Mouse (Mus musculus) limb, embryonic 12.5 days (tissue): ENCODE results near the gene Ofd1. TPM values are rescaled to one million over a fixed set of nuclear protein-coding genes. Genes with fewer than 3 reads are reported as not detected.

Source experiments
- ATAC-seq: fragments of 200-750 bp; cut with Nextera tagmentation; 2 replicates; pipeline ENCODE4 v1.8.0; 2017; ENCODE audit warnings: low read depth, moderate TSS enrichment; ENCODE audit not compliant: insufficient number of reproducible peaks, insufficient read depth, low FRiP score, low TSS enrichment
- H3K27ac ChIP-seq: fragments of 300-500 bp; sonication (generic); 2 replicates; pipeline ENCODE4 v1.5.1; 2016; ENCODE audit warnings: mild to moderate bottlenecking, moderate library complexity
- H3K27me3 ChIP-seq: fragments of 300-500 bp; sonication (generic); 2 replicates; pipeline ENCODE4 v1.6.1; 2016; ENCODE audit warnings: mild to moderate bottlenecking, moderate library complexity
- H3K36me3 ChIP-seq: fragments of 300-500 bp; sonication (generic); 2 replicates; pipeline ENCODE4 v1.6.1; 2016; ENCODE audit warnings: mild to moderate bottlenecking, moderate library complexity
- H3K4me1 ChIP-seq: fragments of 300-500 bp; sonication (generic); replicated peaks from 2 replicates; pipeline ENCODE4 v1.6.1; 2016
- H3K4me2 ChIP-seq: fragments of 300-500 bp; sonication (generic); 2 replicates; pipeline ENCODE4 v1.6.1; 2016; ENCODE audit warnings: mild to moderate bottlenecking, moderate library complexity
- H3K4me3 ChIP-seq: fragments of 300-500 bp; sonication (generic); replicated peaks from 2 replicates; pipeline ENCODE4 v1.5.1; 2016; ENCODE audit warnings: mild to moderate bottlenecking
- H3K9ac ChIP-seq: fragments of 300-500 bp; sonication (generic); replicated peaks from 2 replicates; pipeline ENCODE4 v1.6.1; 2016; ENCODE audit warnings: mild to moderate bottlenecking, moderate library complexity
- H3K9me3 ChIP-seq: fragments of 300-500 bp; sonication (generic); 2 replicates; pipeline ENCODE4 v1.6.1; 2016; ENCODE audit warnings: mild to moderate bottlenecking, moderate library complexity
- WGBS: fragments of 180-500 bp; shearing (Covaris S2); methylation state at CpG from one replicate; pipeline ENCODE4 v1.1.7; 2016; 5-methylcytosine and 5-hydroxymethylcytosine counted together
- polyA plus RNA-seq: library from polyadenylated mRNA; unstranded; fragments of >200 nt; fragmentation: Nextera tagmentation; extraction: Ambion mirVana; gene quantifications from 2 replicates; pipeline ENCODE4 v1.2.1, GENCODE M21; 2016

Ofd1 gene
- polyA plus RNA-seq, 1 experiment from 2014 or later = 9.4 TPM

DNA sequence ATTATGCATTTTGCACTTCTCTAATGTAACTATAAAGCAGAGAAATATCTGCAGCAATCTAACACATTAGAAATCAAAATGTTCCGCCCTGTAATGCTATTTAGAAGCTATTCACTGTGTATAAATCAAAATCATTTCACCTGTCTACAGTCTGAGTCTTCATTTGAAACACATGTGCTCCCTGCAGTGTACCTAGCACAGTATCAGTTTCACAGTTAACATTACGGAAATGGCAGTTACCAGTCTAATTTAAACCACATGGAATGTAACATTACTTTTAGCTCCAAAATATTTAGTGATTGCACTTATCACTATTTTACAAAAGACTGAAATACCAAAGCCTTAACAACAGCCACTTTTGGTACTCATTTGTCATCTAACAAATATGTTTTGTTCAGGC is 5.7 kb downstream of the Ofd1 start:
- 30% methylated on average over 2 of the region's 2 CpGs for WGBS
- Histone ChIP-seq H3K9me3 (no peaks in the 10 kb centered on the region), H3K36me3 (no peaks in the 10 kb centered on the region), H3K27ac (no peak overlapping the region), H3K4me1 (no peaks in the 10 kb centered on the region), H3K4me2 (no peak overlapping the region), H3K9ac (no peak overlapping the region), H3K4me3 (no peak overlapping the region), H3K27me3 (peaks cover 19% of the 10 kb centered on the region)
- ATAC-seq = 0 out of 2 replicates have a peak, but pooled peaks have one; percentile 63

DNA sequence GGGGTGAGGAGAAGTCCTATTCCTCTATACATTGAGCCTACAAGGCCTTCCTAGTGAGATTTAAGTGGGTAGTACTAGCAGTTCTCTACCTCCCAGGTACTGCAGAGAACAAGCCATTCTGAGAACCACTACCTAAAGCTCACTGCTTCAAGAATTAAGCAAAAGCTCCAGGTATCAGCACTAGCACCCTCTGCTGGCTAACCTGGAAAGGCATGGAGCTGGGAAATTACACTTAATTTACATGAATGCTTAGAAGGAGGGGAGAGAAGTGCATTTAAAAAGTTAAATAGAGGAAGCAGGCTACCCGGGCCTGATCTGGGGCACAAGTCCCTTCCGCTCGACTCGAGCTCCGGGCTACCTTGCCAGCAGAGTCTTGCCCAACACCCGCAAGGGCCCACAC is 24.3 kb downstream of the Ofd1 start:
- no peaks in the 10 kb centered on the region for H3K9me3 ChIP-seq
- H3K27ac ChIP-seq = no peak overlapping the region
- H3K36me3 ChIP-seq = peaks cover 5% of the 10 kb centered on the region; the same call in 1 of the 2 replicates
- H3K4me3 ChIP-seq = no peak overlapping the region
- 86% methylated on average over 5 of the region's 6 CpGs for WGBS
- no peak for ATAC-seq
- H3K27me3 ChIP-seq = no peaks in the 10 kb centered on the region
- H3K9ac ChIP-seq = no peak overlapping the region
- H3K4me1 ChIP-seq = no peaks in the 10 kb centered on the region
- no peak overlapping the region for H3K4me2 ChIP-seq

DNA sequence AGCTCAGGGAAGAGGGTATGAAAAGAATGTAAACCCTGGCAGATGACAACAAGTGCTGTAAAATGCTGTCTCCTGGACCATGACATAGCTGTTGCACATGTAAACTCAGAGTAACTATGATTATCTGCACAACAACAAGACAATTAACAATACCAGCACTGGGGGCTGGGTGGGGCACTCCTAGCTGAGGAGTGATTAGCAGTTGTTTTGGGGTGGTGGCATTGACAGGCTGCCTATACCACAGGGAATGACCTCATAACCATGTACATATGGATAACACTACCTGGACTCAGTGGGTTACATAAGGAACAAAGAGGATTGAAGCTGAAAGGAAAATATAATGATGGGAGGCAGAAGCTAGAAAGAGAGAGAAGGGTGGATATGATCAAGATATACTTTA is 32.6 kb downstream of the Ofd1 start:
- Histone ChIP-seq H3K9me3 (no peaks in the 10 kb centered on the region), H3K4me3 (no peak overlapping the region), H3K4me1 (no peaks in the 10 kb centered on the region), H3K4me2 (no peak overlapping the region), H3K36me3 (peaks cover 20% of the 10 kb centered on the region; the same call in 1 of the 2 replicates), H3K27ac (no peak overlapping the region), H3K9ac (no peak overlapping the region), H3K27me3 (peaks cover 25% of the 10 kb centered on the region)
- no peak for ATAC-seq

DNA sequence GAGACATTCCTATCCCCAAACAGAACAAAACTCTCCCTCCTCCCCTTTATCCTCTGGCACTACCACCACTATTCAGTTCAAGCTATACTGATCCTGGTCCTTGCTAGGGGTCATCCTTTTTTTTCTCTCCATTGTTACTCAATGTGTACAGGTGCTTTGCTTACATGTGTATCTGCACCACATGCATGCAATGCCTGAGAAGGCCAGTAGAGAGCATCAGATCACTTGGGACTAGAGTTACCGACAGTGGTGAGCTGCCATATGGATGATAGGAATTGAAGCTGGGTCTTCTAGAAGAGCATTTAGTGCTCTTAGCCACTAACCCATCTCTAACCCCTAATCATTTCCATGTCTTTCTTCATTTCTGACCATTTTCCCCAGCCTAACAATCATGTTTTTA is 46.8 kb downstream of the Ofd1 start:
- no peak overlapping the region for H3K4me3 ChIP-seq
- no peaks in the 10 kb centered on the region for H3K36me3 ChIP-seq
- H3K27ac ChIP-seq = no peak overlapping the region
- ATAC-seq = no peak
- peaks cover 16% of the 10 kb centered on the region for H3K27me3 ChIP-seq
- H3K4me2 ChIP-seq = no peak overlapping the region
- H3K9me3 ChIP-seq = no peaks in the 10 kb centered on the region
- no peak overlapping the region for H3K9ac ChIP-seq
- WGBS = 72% methylated on average over 1 of the region's 1 CpGs
- H3K4me1 ChIP-seq = no peaks in the 10 kb centered on the region

DNA sequence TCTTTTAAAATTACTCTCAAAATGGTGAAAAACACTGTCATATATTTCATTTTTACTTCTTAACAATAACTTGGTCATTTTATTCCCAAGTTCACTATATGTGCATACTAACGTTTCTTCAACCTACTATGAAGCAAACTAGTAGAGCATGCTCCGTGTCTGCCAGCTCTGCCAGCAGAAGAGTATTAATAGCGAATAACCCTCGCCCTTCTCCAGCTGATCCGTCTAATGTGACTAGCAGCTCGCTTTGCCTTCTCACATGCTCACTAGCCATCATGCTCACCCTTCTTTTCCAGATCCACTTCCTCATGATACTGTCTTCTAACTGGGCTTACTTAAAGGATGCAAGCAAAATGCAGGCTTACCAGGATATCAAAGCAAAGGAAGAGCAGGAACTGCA is 53.8 kb downstream of the Ofd1 start:
- no peak overlapping the region for H3K27ac ChIP-seq
- no peak overlapping the region for H3K9ac ChIP-seq
- H3K4me2 ChIP-seq = no peak overlapping the region
- no peak for ATAC-seq
- H3K36me3 ChIP-seq = no peaks in the 10 kb centered on the region
- no peaks in the 10 kb centered on the region for H3K4me1 ChIP-seq
- H3K9me3 ChIP-seq = no peaks in the 10 kb centered on the region
- no peak overlapping the region for H3K4me3 ChIP-seq
- peaks cover 26% of the 10 kb centered on the region for H3K27me3 ChIP-seq
- 82% methylated on average over 6 of the region's 6 CpGs for WGBS

DNA sequence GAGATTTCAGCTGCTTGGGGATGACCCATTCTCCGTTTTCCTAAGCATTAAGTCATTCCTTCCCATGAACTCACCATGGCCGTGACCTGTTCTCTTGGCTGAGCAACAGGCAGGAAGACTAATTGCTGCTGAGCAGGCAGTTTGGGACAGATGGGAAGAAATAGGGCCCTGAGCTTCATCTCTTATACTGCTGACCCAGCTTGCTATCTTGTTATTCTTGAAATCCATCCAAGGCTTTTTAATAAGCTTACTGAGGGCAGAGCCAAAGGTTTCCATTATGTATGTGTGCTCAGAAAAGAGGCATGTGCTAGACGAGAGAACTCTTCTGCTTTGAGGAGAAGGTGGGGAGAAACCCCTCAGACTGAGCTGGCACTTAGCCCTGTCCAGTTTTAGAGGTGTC is 55.6 kb downstream of the Ofd1 start:
- ATAC-seq = no peak

DNA sequence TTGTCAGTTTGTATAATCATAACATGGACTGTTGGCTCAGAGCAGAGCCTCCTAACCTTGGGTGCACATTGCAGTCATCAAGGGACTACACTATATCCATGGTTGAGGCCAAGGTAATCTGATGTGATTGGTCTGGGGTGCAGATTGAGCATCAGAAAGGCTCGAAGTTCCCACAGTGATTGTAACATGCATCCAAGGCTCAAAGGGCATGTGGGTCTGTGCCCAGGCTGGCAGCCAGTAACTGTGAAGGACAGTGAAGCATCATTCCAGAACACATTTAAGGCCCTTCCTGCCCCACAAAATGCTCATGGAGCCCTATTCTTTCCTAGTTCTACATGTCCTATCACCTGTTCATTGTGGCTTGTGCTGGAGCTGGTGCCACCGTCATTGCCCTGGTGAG is 56.9 kb downstream of the Ofd1 start:
- Histone ChIP-seq H3K27ac (no peak overlapping the region), H3K4me1 (no peaks in the 10 kb centered on the region), H3K4me3 (no peak overlapping the region), H3K9ac (no peak overlapping the region), H3K27me3 (peaks cover 24% of the 10 kb centered on the region), H3K4me2 (no peak overlapping the region), H3K9me3 (no peaks in the 10 kb centered on the region), H3K36me3 (no peaks in the 10 kb centered on the region)
- no peak for ATAC-seq
- 83% methylated on average over 2 of the region's 2 CpGs for WGBS

More for the DNA sequence above, 55.6 kb downstream of the Ofd1 start:
- Histone ChIP-seq H3K9ac (no peak overlapping the region), H3K36me3 (no peaks in the 10 kb centered on the region), H3K4me2 (no peak overlapping the region), H3K4me1 (no peaks in the 10 kb centered on the region), H3K27ac (no peak overlapping the region), H3K9me3 (no peaks in the 10 kb centered on the region), H3K4me3 (no peak overlapping the region), H3K27me3 (peaks cover 24% of the 10 kb centered on the region)
- WGBS = 76% methylated on average over 3 of the region's 3 CpGs

DNA sequence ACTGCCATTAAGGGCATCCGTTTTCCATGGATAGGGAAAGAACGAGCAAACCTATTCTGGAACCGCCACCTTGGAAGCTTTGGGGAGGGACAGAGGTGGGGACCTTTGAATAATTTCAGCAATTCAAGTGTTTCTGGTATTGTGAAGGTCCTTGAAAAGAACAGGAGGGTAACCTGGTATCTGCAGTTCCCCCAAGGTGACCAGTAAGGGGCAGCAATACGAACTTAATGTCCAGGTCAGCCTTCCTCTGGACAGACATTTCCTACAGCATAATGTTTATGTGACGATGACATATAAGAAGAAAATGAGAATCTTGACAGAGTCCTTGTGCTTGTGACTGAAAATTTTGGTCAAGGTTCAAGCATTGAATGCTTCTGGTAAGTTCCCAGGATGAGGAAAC is 61.9 kb downstream of the Ofd1 start:
- H3K4me3 ChIP-seq = no peak overlapping the region
- 83% methylated on average over 5 of the region's 5 CpGs for whole genome bisulfite sequencing

DNA sequence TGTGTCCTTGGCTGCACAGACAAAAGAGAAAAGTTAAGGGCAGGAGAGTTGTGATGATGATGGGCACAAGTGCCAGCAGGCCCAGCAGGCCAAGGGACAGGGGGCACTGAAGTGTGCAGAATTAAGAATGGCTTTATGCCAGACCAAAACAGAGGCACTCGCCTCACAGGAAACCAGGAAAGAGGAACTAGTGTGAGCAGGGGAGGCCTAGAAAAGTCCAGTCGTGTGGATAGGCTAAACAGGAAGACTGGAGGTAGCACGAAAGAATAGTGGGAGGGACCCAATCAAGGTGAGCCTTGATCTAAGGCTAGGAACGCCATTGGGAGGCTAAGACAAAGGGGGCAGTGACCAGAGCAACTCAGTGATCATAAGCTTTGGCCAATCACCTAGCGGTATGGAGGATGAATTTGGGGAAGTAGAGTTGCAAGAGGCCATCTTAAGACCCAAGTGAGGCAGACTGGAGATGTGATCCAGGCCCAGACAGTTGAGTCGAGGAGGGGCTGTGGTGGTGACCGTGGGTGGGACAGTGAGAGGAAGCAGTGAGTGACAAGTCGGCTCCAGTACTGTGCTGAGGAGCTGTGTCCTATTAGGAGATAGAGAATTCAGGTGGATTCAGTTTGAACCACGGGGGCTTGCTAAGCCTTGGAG is 63.7 kb downstream of the Ofd1 start:
- 78% methylated on average over 9 of the region's 9 CpGs for WGBS
- H3K4me1 ChIP-seq = no peaks in the 10 kb centered on the region

More for the DNA sequence above, 61.9 kb downstream of the Ofd1 start:
- peaks cover 48% of the 10 kb centered on the region for H3K27me3 ChIP-seq
- no peaks in the 10 kb centered on the region for H3K9me3 ChIP-seq
- H3K4me1 ChIP-seq = no peaks in the 10 kb centered on the region
- no peak overlapping the region for H3K9ac ChIP-seq
- H3K36me3 ChIP-seq = no peaks in the 10 kb centered on the region
- H3K27ac ChIP-seq = no peak overlapping the region
- no peak overlapping the region for H3K4me2 ChIP-seq
- no peak for ATAC-seq

DNA sequence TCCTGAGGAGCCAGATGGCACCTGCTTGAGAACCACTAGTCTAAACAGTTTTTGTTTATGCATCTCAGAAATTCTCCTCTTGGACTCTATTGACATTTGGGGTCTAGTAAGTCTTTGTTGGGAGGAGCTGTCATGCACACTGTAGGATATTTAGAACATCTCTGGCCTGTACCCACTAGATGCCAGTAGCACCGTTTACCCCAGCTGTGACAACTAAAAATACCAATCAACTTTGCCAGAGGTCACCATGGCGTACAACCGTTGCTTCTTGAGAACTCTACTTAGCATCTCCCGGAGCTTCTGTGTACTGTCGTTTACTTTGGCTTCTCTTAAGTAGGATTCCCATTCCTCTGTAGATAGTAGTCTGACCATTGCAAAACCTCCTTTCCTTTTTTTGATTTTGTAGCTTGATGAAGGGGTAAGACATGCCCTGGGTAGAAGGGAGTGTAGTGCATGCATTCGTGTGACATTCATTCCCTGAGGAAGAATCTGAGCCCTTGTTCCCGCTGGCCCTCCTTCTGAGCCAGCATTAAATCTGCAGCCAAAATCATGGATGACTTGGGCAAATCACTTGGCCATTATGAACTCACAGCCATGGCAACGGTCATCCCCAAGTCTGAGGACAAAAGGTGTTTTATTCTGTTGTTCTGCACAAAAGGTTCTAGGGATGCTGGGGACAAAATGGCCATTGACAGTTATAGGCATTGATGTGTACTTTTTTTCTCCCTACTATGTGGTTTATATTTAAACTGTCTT is 74.9 kb downstream of the Ofd1 start:
- Histone ChIP-seq H3K27me3 (peaks cover 48% of the 10 kb centered on the region), H3K4me3 (no peak overlapping the region), H3K27ac (no peak overlapping the region), H3K9me3 (no peaks in the 10 kb centered on the region), H3K9ac (no peak overlapping the region), H3K4me1 (no peaks in the 10 kb centered on the region), H3K36me3 (no peaks in the 10 kb centered on the region), H3K4me2 (no peak overlapping the region)
- 89% methylated on average over 8 of the region's 8 CpGs for WGBS
- ATAC-seq = no peak

More for the DNA sequence above, 63.7 kb downstream of the Ofd1 start:
- no peak for ATAC-seq
- Histone ChIP-seq H3K27me3 (peaks cover 58% of the 10 kb centered on the region), H3K9ac (no peak overlapping the region), H3K9me3 (no peaks in the 10 kb centered on the region), H3K4me2 (no peak overlapping the region), H3K27ac (no peak overlapping the region), H3K4me3 (no peak overlapping the region), H3K36me3 (no peaks in the 10 kb centered on the region)

DNA sequence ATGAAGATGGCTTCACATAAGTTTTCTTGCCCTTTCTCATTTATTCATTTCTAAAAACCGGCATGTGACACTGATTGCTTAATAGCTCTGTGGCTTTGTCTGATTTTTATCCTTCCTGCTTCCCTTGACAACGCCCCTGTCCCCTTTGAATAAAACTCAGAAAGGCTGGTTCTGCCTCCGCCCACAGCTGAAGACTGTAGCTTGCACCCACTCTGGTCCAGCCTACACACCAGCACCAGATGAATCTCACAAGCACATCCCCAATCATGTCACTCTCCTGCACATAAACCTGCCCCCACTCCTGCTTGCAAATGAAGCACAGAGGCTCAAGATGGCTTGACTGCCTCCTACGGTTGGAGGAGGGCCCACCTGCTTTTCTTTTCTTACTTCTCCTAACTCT is 80.0 kb downstream of the Ofd1 start:
- Histone ChIP-seq H3K4me3 (no peak overlapping the region), H3K27me3 (peaks cover 42% of the 10 kb centered on the region), H3K36me3 (no peaks in the 10 kb centered on the region), H3K27ac (no peak overlapping the region), H3K4me1 (no peaks in the 10 kb centered on the region), H3K9ac (no peak overlapping the region), H3K4me2 (no peak overlapping the region), H3K9me3 (no peaks in the 10 kb centered on the region)
- 87% methylated on average over 4 of the region's 4 CpGs for WGBS
- ATAC-seq = no peak
